Mouse (Mus musculus) inflammation-experienced regulatory T-cells, adult 6 months (primary cell): ENCODE data around the gene Erich6b. TPM values are rescaled to one million over a fixed set of nuclear protein-coding genes. Genes with fewer than 3 reads are reported as not detected.

Experiments
- ATAC-seq: one replicate; pipeline ENCODE4 v1.8.0; 2017
- polyA plus RNA-seq, 3 experiments: library from polyadenylated mRNA; unstranded; fragments of 100-300 nt; shearing (Covaris generic); gene quantifications; one replicate each; pipeline ENCODE4 v1.2.1; 2017

The Erich6b gene
- polyA plus RNA-seq = not detected

DNA sequence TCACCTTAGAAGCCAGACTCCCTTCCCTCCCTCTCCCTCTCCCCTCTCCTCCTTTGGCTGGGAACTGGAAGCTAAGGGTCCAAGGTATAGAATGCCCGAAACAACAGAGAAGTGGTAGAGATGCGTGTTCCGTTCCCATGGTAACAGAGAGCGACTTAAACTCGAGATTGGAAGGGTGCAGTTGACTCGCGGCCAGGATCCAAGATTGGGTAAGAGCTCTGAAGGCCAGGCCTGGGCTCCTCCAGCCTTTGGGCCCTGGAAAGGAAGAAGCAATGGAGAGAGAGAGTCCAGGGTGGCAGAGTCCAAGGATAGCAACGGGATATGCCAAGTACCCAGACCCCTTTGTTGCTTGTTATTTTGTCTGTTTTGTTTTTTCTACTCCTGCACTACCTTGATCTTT is at the start of gene Erich6b:
Gene Erich6b (plus strand): TSS at position 180 of the 400 bp plus-strand sequence.
- ATAC-seq = no peak

DNA sequence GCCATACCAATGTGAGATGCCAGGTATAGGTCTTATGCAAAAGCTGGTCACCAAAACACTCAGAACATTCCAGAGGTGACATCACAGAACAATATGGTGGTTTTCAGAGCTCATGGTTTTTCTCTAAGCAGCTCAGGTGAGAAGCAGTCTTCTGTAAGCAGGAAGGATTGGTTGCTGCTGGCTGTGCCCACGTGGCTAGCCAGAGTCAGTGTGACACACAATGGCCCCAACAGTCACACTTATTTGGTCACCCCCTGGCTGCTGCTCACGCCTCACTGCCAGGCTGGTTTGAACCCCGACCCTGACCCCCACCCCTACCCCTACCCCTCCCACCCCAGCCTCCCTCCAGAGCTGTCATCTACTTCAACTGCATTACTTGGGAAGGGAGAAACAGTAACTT is 49.1 kb upstream of the Erich6b start, which contains the start of gene Spert:
Gene Spert (minus strand): TSS at position 139 of the 400 bp plus-strand sequence.
- ATAC-seq = no peak

DNA sequence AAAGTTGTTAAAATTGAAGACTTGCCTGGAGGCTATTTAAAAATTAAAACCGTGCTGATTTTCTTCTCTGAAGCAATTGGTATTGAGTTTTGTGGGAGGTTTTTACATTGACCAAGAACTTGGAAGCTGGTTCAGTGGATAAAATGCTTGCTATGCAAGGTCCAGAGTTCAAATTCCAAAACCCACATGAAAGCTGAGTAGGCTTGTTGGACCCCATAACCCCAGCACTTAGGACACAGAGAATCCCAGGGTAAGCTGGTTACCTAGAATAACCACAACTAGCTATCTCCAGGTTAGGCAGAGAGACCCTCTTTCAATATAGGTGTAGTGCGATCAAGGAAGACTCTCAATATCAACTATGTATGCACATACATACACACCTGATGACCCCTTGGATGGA is 32.9 kb upstream of the Erich6b start:
- no peak for ATAC-seq

DNA sequence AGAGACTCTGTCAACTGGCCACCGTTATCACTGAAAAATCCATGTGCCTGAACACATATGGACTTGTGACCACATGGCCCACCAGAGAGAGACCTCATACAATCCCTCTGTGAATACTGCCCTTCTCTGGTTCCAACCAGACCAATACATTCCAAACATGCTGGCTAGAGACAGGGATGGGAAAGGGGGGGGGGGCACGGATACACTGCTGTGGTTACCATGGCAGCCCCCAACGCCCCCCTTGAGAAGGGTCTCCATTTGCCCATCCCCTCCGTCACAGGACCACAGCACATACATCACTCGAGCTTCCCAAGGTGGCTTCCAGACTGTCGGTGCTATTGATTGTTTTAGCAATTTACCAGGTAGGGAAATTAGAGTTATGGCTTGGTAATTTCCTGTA is 25.7 kb upstream of the Erich6b start:
- no peak for ATAC-seq

DNA sequence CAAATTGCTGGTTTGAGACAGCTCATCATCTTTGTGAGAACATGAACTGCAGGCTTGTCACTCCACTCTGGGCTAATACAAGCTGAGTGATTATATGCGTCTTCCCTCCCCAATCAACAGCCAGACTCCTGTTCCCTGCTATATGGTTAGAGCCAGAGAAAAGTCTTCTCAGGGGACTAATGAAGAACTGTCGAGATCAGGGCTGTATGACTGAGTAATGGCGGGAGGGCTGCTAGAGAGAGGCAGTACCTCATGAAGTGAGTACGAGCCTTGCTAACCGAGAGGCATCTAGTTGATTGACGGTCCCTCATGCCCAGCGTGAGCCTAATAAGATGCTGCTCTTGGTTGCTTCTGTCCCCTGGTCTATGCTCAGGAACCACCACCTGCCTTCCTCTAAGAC is 19.1 kb upstream of the Erich6b start:
- ATAC-seq = no peak

DNA sequence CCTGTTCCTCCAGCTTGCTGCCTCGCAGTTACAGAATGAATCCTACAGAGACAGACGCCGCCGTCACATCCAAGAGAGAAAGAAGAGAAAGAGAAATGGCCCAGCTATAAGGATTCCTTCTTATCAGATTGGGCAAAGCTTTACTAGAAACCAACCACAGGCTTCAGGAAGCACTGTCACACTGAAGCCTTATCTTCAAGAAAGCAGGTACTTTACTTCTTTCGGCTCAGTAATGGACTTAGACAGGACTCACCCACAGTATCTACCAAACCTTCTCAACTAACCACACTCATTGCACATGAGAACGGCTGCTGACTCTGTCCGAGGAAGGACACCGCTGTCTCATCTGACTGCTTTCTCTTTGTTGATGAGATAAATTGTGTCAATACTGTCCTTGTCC is 13.2 kb upstream of the Erich6b start:
- no peak for ATAC-seq

DNA sequence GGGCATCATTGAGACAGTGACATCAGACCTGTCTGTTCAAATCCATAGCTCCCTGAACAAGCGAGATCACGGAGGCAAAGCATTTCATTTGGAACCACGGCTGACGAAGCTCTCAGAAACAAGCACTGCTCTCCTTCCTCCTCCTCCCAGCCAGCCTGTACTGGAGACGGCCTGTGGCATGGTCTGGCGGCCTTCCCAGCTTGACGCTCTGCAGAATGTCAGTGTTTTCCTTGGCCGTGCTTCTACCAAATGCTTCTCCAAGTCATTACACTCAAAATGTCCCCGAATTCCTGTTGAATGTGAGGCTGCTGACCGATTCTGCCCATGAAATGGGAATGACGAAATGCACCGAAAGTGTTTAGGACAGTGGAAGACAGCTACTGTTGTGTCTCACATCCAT is 6.7 kb upstream of the Erich6b start:
- ATAC-seq = no peak

DNA sequence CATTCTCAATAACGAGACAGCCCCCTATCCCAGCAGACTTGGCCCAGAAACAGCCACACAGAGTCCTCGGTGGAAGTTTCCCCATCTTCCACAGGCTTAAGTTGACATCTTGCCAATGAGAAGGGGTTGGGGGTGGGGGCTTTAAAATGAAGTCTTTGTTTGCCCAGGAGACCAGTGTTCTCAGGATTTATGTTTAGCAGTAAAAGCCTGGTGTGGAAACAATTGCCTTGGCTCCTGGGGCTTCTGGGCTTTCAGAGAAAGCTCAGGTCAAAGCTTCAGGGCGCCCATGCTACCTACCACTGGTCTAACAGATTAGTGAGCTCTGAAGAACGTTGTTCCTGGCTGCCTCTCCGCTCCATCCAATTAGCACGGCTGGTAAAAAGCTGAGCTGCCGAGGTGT is 6.0 kb upstream of the Erich6b start:
- no peak for ATAC-seq

DNA sequence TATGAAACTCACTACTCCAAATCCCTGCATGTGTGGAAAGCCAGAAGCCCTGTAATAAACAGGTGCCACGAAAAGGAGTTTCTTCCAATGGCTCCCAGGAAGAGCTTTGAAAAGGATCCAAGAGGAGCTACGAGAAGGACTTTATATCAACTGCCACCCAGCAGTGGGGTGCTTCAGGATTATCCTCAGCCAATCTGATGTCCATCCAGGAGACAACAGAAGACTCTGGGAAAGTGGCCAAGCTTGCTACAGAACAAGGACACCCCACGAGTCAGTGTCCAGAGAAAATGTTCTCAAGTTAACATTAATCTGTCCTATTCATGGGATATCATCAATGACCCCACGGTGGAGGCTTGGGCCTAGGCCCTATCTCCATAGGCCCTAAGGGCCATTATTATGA is 4.4 kb upstream of the Erich6b start:
- ATAC-seq = no peak

DNA sequence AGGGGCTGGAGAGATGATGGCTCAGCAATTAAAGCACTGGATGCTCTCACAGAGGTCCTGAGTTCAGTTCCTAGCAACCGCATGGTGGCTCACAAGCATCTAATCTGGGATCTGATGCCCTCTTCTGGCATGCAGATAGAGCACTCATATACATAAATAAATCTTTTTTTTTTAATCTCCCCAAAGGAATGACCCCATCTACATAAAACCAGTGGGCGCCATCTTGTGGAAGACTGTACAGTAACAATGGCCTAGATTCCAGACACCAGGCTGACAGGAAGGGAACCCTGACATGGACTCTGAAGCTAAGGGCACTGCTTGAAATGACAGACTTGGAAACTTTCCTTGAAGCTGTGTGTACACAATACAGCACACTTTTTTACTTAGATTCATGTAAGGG is 1.2 kb upstream of the Erich6b start:
- no peak for ATAC-seq

DNA sequence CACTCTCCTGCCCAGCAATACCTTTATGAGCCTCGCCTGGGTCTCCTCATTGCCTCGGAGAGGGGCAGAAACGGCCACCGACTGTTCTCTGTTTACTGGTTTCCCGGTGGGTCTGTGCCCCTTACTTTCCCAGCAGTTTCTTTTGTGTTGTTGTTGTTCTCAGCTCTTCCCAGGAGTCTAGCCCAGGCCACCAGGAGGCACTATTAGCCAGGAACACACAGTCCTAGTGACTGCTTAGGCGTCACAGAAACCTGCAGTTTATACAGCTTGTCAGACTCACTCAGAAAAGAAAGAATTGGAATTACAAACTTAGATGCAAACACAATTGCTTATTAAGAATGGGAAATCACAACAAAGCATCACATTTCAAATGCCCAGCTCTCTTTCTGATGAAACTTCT is 690 bp upstream of the Erich6b start:
- no peak for ATAC-seq

DNA sequence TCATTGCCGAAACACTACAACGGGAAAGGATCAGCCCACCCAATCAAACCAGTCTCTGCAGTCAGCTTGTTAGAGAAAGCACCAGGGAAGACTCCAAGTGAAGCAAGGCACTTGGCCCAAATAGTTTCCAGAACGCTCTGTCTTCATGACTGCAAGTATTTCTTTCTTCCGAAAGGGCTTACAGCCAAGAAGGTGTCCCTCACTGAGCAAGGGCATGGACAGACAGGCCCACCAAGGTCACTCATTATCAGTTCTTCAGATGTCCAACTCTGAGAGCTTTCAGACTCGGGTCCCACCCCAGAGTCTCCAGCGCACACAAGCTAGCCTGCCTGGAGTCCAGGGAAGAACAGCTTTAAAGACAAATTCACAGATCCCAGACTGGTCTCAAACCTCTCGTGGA is 3.4 kb downstream of the Erich6b start:
- ATAC-seq = no peak

DNA sequence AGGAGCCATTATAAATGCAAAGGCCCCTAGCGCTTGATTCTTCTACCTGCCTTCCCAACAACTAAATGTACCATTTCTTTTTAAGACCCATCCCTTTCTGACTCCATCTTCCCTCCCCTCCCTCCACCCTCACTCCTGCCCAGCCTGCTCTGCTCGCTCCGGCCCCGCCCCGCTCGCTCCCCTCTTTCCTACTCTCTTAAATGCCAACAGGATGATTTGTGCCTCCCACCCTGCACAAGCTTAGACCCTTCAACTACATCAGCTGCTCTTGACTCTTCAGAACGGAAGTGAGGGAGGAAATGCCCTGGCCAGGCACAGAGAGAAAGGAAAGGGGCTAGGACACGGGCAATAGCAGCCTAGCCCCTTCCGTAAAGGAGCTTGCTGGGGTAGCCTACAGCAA is 4.0 kb downstream of the Erich6b start:
- no peak for ATAC-seq

DNA sequence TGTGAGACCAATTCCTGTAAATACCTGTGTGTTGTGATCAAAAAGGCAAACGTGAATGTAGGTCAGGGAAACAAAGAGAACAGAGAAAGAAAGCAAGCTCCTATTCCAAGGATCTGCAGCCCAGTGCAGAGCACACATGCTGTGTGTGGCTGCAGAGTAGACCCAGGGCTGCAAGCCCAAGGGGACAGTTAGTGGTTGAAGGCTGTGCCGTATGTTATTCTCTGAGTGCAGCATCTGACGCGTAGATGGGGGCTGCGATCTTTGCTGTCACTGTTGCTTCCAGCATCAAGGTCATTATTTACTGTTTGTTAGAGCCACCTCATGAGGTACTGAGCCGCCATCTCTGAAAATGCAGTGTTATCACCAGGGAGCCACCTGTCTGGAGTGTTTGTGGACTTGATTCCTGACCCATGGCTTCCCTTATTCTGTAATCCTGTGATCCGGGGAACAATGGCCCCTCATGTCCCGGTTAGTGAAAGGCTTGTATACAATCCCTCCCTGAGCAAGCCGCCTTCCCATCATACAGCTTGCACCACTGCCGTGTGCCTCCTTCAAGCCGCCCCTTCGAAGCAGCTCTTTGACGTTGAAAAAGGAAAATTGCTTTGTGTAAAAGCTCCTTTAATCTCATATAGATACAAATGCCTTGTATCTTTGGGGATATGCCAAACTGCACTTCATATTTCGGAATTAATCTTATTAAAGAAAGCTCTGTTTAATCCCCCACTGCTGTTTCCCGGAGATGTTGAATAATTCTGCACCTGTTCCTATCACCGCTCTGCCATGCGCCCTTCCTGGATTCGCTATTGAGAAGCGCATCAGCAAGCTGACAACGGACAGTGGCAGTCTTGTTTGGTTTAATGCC is 5.1 kb downstream of the Erich6b start:
- no peak for ATAC-seq

DNA sequence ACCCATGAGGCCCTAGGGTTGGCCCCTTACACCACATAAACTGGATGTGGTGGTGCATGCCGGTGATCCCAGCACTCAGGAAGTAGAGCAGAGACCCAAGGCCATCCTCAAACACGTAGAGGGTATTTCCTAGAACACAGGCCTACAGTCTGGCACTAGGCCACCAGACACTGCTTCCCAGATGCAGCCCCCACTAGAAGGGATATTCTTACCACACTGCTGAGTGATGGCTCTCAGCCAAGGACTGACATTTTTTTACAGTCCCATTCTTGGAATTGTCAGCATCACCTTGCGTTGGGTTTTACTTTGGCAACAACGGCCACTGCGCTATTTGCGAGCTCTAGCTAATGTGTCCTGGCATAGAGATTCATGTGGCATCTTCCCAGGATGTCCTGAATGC is 18.9 kb downstream of the Erich6b start:
- ATAC-seq = no peak

DNA sequence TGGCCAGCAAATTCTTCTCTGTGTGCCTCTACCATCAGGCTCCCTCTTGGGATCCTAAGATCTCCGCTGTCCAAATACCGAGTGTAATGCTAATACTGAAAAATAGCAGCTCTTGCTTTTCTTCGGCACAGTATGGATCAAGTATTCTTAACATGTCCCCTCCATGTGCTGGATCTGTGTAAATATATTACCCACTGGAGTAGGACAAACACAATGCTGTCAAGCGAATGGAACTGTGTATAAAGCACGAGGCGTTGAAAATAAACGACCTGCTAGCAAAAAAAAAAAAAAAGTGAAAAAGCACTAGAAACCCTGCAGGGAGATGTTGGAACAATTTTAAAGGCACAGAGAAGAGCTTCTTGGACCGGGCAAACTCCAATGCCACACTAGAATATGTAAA is 19.5 kb downstream of the Erich6b start:
- no peak for ATAC-seq

DNA sequence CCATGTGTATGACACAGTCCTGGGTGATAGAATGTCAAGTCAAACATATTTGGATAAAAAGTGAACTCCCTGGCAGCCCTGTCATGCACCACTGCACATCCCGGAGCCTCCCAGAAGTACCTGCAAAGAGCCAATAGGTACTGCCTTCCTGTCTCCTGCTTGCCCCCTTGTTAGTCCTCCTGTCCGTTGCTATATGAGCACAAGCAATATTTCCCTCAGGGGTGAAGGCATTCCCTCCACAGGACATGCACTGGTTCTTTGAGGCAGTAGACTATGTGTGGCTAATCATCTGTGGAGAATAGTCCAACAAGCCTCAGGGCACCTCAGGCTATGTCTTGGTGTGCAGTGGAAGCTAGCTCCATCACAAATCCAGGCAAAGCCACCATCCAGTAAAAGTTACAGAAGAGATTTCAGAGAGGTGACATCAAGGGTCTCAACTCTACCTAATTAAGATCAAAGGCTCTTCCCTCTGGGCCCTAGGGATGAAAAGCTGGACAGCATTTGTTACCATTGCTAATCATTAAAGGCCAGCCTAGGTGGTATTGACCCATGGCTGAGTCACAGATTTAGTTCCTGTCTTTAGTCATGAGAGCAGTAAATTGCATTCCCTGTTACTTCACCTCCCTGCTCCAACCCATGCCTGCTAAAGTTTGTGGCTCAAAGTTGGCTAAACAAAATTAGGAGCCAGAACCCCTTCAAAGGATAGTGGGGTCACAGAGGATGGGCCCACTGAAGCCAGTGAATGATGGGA is 23.5 kb downstream of the Erich6b start:
- no peak for ATAC-seq

DNA sequence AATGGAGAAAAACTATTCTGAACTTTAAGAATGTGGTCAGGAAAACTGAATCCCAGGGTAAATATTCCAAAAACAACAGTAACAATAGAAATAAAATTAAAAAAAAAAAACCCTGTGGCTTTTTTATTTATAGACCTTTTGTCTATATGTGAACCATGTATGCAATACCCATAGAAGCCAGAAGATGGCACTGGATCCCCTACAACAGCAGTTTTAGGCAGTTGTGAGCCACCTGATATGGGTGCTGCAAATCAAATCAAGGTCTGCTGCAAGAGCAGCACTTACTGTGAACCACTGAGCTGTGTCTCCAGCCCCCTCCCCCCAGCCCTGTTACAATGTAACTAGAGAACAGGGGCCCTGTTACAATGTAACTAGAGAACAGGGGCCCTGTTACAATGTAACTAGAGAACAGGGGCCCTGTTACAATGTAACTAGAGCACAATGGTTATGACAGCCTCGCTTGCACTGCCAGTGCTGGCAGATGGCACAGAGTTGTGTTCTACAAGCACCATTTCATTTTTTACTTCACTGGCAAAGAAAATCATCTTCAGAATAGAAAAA is 27.1 kb downstream of the Erich6b start:
- ATAC-seq = no peak

DNA sequence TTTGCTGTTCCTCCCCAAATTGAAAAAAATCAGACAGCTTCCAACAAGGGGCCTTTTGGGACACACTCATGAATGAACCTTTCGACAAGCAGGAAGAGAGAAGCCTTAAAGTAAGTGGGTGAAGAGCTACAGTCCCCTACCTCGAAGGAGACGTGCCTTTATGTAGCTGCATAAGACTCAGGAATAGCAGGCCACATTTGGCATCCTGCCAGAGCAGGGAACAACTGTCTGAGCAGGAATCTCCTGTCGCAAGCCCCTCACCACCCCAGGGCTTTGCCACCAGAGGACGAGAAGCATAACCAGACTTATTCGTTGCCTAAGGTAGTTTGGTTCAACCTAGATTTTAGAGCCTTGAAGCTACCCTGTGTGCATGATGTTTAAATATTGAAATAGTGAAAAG is 34.3 kb downstream of the Erich6b start:
- no peak for ATAC-seq

DNA sequence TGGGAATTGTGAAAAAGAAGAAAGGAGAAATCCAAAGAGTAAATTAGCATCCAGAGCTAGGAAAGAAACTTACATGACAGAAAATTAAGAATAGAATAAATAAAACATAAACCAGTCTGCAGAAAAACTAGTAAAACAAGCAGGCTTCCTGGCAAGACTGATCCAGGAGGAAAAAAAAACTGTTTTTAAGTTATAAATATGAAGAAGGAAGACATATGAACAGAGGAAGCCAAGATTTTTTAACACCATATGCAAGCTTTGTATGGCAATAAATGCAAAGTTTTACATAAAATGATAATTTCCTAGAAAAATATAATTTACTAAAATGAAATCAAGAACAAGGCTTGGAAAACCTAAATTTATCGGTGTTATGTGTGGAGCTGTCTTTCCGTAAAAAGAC is 48.4 kb downstream of the Erich6b start:
- no peak for ATAC-seq

DNA sequence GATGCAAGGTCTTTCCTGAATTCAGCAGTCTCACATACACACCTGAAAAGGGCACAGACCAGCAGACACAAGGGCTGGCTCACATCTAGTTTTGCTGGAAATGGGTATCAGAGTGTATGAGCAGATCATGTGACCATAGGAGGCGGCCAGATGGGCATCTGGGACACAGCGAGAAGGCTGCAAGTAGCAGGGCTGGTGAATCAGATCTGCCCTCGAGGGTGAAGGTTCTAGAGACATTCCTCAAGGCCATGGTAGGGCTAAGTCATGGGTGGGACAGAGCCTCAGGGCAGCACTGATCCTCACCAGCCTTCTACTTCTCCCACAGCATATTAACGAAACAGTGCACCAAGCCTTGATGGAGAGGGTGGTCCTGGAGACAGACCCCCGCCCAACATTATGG is 54.0 kb downstream of the Erich6b start:
- no peak for ATAC-seq

DNA sequence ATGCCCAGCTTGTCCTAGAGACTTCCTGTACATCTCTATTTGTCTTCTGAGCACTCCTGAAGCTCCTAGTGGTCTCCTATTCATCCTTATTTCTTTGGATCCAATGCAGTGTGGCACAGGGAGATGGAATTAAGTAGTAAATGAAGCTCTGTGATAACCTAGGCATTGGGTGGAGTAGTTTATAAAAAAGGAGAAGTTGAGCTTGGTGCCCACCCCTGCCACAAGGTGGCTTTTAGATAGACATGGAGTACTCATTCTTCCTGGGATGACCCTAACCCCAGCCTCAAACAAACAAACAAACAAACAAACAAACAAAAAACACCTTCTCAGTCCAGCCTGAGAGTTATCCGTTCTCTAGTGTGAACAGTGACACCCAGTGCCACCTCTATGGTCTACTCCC is 55.9 kb downstream of the Erich6b start:
- ATAC-seq = no peak

DNA sequence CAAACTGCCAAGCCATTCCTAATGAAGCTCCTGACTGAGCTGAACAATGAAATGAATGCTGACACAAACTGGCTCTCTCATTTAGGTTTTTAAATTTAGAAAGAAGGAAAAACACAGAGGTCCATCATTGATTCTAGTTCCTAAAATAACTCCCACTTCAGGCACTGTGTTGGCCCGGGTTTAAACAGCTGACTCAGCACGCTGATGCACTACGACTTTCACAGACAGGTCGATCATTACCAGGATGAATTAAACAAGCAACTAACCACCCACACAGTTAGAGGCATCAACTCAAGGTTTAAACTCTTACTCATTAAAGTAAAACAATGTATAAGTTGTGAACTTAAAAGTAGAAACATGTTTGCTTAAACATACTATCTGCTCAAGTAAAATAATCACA is 64.6 kb downstream of the Erich6b start:
- no peak for ATAC-seq

DNA sequence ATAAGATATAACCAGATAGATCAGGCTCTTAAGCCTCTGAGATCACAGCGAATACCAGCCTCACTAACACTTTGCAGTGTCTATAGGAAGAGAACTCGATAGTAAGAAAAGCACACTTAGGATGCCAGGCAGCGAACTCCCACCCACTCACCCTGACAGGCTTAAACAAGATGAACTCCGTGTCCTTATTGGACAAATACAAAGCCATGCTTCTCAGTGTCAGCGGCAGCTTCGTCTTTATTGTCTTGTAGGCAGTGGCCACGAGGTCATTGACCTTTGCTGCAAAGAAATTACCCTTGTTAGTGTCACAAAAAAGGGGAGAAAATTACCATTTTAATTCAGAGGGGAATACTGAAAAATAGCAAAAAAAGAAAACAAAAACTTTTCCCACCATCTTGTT is 65.7 kb downstream of the Erich6b start:
- ATAC-seq = no peak
